Mouse (Mus musculus) gastrocnemius, postnatal 14 days (tissue): ENCODE results near the gene Gm20509. TPM values are rescaled to one million over a fixed set of nuclear protein-coding genes. Genes with fewer than 3 reads are reported as not detected.
"Not testable (repeated sequence)": the region's sequence is repeated elsewhere in the genome, so short reads cannot be mapped to it uniquely, and the experiment has no call there.

ENCODE experiments used
- DNase-seq: peaks from one replicate; pipeline ENCODE4 v3.0.0; 2021; ENCODE audit warnings: mixed read lengths
- intact Hi-C: fragments of 180-260 bp; cut with DNase I; formaldehyde crosslinking; loops from one replicate; pipeline ENCODE4 v1.15.1; 2025; ENCODE audit warnings: low total_unique reads
- total RNA-seq, 2 experiments: library from RNA; stranded (reverse); gene quantifications; 2 replicates each; pipeline ENCODE4 v1.2.3; 2021

Gene Gm20509
- total RNA-seq, 2 experiments from 2014 or later: not detected

DNA sequence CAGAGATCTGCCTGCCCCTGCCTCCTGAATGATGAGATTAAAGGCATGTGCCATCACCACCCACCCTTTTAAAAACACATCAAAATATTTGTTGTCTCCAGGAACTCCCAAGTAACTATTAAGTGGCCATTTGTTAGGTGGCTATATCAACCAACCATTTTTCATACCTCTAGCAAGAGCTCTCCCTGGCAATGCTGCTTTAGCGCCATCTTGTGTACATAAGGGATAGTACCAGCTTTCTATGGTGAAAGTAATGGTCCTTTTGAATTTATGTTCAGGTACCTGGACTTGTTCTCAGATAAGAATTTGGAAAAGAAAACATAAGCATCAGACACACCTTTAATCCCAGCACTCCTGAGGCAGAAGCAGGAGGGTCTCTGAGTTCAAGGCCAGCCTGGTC is 10.5 kb upstream of the Gm20509 start:
- DNase-seq: no peak
- intact Hi-C loops: loop anchor here (10.0 kb wide), 1 partner anchor 127 kb away; no protein-coding TSS in a partner anchor

DNA sequence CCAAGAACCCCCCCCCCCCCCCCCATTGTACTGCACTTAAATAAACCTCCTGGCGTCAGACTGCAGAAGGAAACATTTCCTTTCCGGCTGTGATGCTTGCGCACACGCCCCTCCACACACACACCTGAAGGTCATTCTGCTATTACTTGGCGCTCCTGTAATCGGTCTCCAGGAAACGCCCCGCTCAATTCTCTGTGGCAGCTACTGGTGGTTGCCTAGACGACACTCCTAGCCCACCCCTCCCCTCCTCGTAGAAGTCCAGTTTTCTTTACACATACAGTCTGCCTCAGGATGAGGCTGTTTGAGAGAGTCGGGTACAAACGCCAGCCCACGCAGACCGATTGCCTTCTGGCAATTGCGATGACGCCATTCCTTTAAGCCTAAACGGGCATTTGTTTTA is 7.7 kb upstream of the Gm20509 start:
- intact Hi-C loops: loop anchor here (10.0 kb wide), 1 partner anchor 130 kb away; no protein-coding TSS in a partner anchor
- DNase-seq: no peak

DNA sequence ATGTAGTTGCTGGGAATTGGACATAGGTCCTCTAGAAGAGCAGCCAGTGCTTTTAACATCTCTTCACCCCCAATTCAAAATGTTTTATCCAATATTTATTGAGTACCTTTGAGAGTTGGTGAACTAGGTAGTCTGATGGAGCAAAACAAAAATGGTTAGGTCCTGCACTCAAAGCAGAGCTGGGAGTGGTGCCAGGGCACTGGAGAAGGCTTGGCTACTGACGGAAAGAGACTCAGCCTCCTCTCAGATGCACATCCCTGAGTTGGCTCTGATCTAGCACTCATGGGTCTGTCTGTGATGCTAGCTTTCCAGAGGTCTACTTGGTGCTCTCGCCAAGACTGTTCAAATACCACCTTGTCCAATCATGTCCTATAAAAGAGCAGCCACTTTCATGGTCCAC is 4.4 kb upstream of the Gm20509 start:
- no peak for DNase-seq
- intact Hi-C loops: loop anchor here (10.0 kb wide), 1 partner anchor 133 kb away; no protein-coding TSS in a partner anchor

DNA sequence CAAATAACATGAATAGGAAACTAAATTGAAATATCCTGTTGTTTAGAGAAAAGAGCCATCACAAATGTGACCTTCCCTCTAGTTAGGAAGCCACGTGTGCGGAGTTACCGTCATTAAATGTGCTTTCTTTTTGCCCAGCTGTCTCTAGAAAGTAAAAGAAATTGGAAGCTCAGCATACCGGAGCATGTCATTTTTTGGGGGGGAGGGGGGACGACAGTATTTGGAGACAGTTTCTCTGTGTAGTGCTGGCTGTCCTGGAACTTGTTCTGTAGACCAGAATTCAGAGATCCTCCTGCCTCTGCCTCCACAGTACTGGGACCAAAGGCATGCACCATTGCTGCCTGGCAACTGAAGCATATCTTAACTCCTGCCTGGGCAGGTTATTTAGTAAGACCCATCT is 734 bp upstream of the Gm20509 start, which contains the start of gene Khdc3:
Gene Khdc3 (plus strand): TSS at position 301 of the 400 bp plus-strand sequence.
- intact Hi-C loops: no loop called here

GRCm38 (mm10) chr9:73103159-73103879 is 1.0 kb downstream of the Gm20509 start:
- DNase-seq: peak; percentile 66
- intact Hi-C loops: no loop called here

More for the DNA sequence above, 734 bp upstream of the Gm20509 start, which contains the start of gene Khdc3:
- no peak for DNase-seq

- intact Hi-C loops: no loop called here
- DNase-seq: no peak
Observed at GRCm38 (mm10) chr9:73103880-73104198, 1.6 kb downstream of the Gm20509 start.

DNA sequence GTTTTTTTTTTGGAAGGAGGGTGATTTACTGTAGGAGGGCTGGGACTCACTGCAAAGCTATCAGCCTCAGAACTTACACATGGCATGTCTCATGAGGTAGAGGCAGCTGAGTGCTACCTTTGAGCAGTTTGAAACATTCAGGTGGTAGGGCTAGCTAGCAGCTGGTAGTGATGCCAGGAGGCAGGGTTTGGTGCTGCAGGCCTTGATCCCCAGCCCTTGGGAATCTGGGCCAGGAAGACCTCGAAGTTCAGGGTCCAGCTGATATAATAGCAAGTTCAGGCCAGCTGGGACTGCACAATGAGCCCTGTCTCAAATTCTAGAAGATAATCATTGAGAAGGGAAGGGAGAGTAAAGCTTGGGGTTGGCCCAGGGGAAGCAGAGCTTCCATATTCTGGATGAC is 2.9 kb downstream of the Gm20509 start:
- intact Hi-C loops: no loop called here

DNA sequence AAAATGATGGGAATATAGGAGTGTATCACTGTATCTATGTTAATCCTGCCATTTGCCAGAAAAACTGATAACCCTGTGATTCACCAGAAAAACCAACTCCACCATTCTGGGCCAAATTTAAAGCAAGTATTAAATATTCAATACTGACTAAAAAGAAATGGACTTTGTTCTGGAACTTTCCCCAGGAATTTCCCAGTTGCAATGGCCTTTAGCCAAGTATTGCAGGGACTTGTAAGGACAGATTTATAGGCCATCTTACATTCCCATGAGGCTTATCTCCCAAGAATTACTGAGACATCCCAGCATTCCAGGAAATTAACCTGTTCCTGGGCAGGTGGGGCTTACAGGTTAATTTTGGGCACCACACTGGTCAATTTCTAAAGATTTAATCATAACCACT is 3.5 kb downstream of the Gm20509 start:
- intact Hi-C loops: no loop called here

More for the DNA sequence above, 2.9 kb downstream of the Gm20509 start:
- no peak for DNase-seq

GRCm38 (mm10) chr9:73112919-73113906 is 10.9 kb downstream of the Gm20509 start, which contains the start of gene Rsl24d1:
Gene Rsl24d1, plus strand, starts transcription at chr9:73113426.
- intact Hi-C loops: no loop called here
- peak; percentile 80 for DNase-seq

More for the DNA sequence above, 3.5 kb downstream of the Gm20509 start:
- no peak for DNase-seq

GRCm38 (mm10) chr9:73116704-73117103 is 14.4 kb downstream of the Gm20509 start:
- intact Hi-C loops, DNase-seq: not testable (repeated sequence)

- DNase-seq: no peak
- intact Hi-C loops: no loop called here
Observed at GRCm38 (mm10) chr9:73118012-73118411, 15.7 kb downstream of the Gm20509 start.

DNA sequence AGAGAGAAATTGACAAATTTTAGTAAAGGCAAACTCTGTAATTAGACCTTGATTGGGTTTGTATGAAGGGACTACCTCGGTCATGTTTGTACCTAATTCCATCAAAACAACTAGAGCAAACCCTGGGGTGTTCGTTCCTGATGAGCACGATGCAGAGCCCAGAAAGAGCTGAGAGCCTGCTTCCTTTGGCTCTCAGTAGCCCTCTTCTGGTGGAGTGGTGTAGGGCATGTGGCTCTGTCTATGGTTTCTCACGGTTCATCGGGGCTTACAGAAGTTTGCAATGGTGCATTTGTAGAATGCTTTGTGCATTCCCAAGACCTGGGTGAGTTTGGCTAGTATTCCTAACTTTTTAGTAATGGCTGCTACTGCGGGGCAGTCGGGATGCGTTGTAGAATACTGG is 19.5 kb downstream of the Gm20509 start:
- intact Hi-C loops: no loop called here
- no peak for DNase-seq

- DNase-seq: no peak
- intact Hi-C loops: no loop called here
Observed at GRCm38 (mm10) chr9:73125043-73125570, 22.8 kb downstream of the Gm20509 start.

DNA sequence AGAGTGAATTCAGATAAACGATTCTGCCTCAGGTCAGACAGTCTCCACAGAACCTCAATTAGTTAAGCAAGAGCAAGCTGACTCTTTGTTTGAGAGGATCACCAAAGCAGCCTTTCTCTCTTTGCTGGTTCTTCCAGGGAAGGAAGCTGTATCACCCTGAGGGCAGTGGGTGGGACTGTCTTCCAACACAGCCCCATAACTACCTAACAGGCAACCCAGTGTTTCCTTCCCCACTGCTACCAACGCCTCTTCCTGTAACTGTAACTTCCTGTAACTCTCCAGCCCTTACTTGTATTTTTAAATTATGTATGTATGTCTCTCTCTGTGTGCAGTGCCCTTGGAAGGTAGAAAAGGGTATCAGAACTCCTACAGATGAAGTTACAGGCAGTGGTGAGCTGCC is 25.2 kb downstream of the Gm20509 start:
- intact Hi-C loops: no loop called here
- no peak for DNase-seq

DNA sequence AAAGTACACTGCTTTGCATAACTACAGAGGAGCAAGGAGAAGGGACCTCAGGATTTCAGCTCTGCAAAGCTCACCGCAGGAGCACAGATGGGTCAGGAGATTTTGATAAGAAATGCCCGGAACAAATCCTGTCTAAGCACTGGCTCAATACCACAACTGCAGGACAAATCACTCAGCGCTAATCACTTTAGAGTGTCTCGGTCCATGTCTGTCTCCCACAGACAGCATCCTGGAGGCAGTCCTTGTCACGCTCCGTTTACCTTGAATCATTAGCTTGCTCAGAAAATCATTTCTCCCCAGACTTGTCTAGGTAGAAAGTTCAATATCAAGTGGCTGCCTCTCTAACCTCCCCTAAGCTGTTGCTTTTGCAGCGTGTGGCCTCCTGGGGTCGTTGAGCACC is 27.6 kb downstream of the Gm20509 start:
- intact Hi-C loops: no loop called here
- DNase-seq: no peak

DNA sequence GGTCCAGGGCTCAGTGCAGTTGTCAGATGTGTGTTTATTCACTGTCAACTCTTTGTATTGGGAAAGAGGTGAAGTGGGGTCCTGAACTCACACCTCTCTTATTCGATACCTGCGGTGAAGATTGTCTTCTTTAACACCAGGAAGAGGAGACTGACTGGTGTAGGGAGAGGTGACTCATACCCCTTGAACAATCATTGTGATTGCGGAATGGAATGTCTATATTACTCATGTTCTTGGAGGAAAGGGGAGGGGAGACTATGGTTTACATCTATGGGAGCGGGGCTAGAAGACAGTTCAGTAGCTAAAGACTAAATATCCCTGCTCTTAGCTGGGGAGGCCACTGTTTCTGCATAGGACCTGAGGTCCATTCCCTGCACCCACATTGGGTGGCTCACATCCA is 28.3 kb downstream of the Gm20509 start:
- intact Hi-C loops: no loop called here
- no peak for DNase-seq

DNA sequence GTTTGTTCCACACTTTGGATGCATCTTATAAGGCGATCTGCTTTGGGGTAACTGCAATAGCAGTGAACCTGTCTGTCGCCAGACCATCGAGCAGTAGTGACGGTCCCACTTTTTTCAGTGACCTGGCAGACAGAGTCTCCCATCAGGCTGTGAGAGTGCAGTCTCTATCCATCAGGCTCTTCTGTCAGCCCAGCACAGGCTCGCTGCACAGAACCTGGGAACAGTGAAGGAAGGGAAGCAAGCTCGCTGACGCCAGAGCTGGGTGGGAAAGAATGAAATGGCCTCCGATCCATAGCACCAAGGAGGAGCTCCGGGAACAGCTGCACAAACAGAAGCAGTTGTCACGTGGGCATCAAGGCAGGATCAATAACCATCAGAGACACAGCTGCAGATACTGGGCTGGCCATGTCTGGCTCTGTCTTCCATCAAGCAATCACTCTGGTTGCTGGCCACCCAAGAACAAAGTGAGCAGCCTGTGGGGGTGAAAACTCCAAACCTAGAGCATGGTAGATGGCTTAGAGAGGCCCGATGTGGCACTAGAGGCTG is 35.1 kb downstream of the Gm20509 start:
- intact Hi-C loops: no loop called here
- DNase-seq: no peak

DNA sequence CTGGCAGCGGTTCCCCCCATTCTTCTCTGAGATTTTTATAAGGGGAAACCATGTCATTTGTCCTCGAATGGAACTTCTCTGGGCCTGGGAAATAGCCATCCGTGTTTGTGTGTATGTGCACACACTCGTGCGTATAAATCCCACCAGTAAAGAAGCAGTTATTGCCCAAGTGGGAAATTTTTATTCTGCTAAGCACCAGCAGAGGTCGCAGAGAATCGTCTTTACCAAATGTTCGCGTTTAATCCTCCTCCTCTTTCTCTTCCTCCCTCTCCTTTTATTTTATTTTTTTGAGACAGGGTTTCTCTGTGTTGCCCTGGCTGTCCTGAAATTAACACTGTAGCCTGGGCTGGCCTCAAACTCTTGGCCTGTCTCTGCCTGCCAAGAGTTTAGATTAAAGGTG is 52.1 kb downstream of the Gm20509 start:
- no peak for DNase-seq
- intact Hi-C loops: no loop called here

DNA sequence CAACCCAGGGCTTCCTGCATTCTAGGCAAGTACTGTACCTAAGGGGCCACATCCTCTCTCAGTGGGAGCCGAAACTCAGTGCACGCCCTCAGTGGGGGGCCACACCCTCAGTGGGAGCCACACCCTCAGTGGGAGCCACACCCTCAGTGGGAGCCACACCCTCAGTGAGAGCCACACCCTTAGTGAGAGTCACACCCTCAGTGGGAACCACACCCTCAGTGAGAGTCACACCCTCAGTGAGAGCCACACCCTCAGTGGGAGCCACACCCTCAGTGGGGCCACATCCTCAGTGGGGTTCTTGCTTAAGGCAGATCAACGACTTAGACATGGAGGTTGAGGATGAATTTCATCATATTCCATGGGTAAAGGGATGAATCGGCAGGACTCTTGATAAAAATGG is 55.7 kb downstream of the Gm20509 start:
- DNase-seq: no peak
- intact Hi-C loops: no loop called here

GRCm38 (mm10) chr9:73159265-73159664 is 57.0 kb downstream of the Gm20509 start:
- intact Hi-C loops: no loop called here
- DNase-seq: no peak
